ENCODE assay signal across 31 mouse cellular contexts in genomic region chr10:13209061-13209460, GRCm38 (mm10). TPM values are rescaled to one million over a fixed set of nuclear protein-coding genes. Genes with fewer than 3 reads are reported as not detected.
DNase-seq lines count a peak whose midpoint lies in the region; ATAC-seq lines count a peak whose summit lies in the region.
"Had no signal": no experiment of that assay in that cellular context is flagged by ENCODE, and none has a peak within 500 bp of the region (broad histone marks: within the 10 kb centered on the region; RNA-seq: fewer than 3 reads in every experiment).

No protein-coding gene starts in this region.

- peak overlapping the region; percentile 64; the same call in 1 of the 2 replicates for H3K27ac ChIP-seq in heart, embryonic 10.5 days
- H3K27ac ChIP-seq in heart, embryonic 11.5 days (ENCODE audit: low read depth, low read length) = no peak overlapping the region; the same call in 1 of the 2 replicates
- peak overlapping the region; percentile 52 for H3K27ac ChIP-seq in liver, embryonic 11.5 days (ENCODE audit: low read depth, low read length)
- H3K27ac ChIP-seq in liver, embryonic 12.5 days = no peak overlapping the region
- no peak overlapping the region for H3K27ac ChIP-seq in midbrain, embryonic 11.5 days (ENCODE audit: low read depth, low read length)
- no peak overlapping the region for H3K27ac ChIP-seq in midbrain, embryonic 13.5 days
- H3K27ac ChIP-seq in stomach, embryonic 15.5 days = peak overlapping the region; percentile 46; the same call in 1 of the 2 replicates
- H3K27ac ChIP-seq: embryonic facial prominence, embryonic 12.5 days; forebrain, embryonic 12.5 days; heart, embryonic 15.5 days; hindbrain, embryonic 12.5 days; hindbrain, postnatal 0 days; intestine, embryonic 15.5 days; left cerebral cortex, adult 2 months; macrophage; midbrain, embryonic 15.5 days had no signal

- H3K36me3 ChIP-seq in heart, embryonic 10.5 days = 0 out of 2 replicates have a peak, but pooled peaks cover 9% of the 10 kb centered on the region
- no peaks in the 10 kb centered on the region for H3K36me3 ChIP-seq in heart, embryonic 11.5 days (ENCODE audit: control insufficient read depth, insufficient read depth, low read length)
- H3K36me3 ChIP-seq in liver, embryonic 11.5 days (ENCODE audit: control insufficient read depth, insufficient read depth, low read length) = no peaks in the 10 kb centered on the region
- H3K36me3 ChIP-seq in liver, embryonic 12.5 days = no peaks in the 10 kb centered on the region
- H3K36me3 ChIP-seq in midbrain, embryonic 11.5 days (ENCODE audit: control insufficient read depth, insufficient read depth, low read length) = no peaks in the 10 kb centered on the region
- H3K36me3 ChIP-seq in midbrain, embryonic 13.5 days = no peaks in the 10 kb centered on the region
- no peaks in the 10 kb centered on the region for H3K36me3 ChIP-seq in stomach, embryonic 15.5 days
- H3K36me3 ChIP-seq: embryonic facial prominence, embryonic 12.5 days; forebrain, embryonic 12.5 days; heart, embryonic 15.5 days; hindbrain, embryonic 12.5 days; intestine, embryonic 15.5 days; midbrain, embryonic 15.5 days had no signal

- no peak overlapping the region for H3K4me3 ChIP-seq in heart, embryonic 10.5 days
- no peak overlapping the region for H3K4me3 ChIP-seq in heart, embryonic 11.5 days (ENCODE audit: low read depth, low read length)
- no peak overlapping the region for H3K4me3 ChIP-seq in liver, embryonic 11.5 days (ENCODE audit: low read depth, low read length)
- H3K4me3 ChIP-seq in liver, embryonic 12.5 days = no peak overlapping the region
- H3K4me3 ChIP-seq in midbrain, embryonic 11.5 days (ENCODE audit: low read depth, low read length) = no peak overlapping the region
- no peak overlapping the region for H3K4me3 ChIP-seq in midbrain, embryonic 13.5 days (replicated peaks)
- no peak overlapping the region for H3K4me3 ChIP-seq in stomach, embryonic 15.5 days (replicated peaks)
- H3K4me3 ChIP-seq: embryonic facial prominence, embryonic 12.5 days; forebrain, embryonic 12.5 days; heart, embryonic 15.5 days; hindbrain, embryonic 12.5 days; intestine, embryonic 15.5 days; left cerebral cortex, adult 2 months; midbrain, embryonic 15.5 days had no signal

- WGBS in heart, embryonic 10.5 days = 91% methylated on average over 4 of the region's 4 CpGs
- WGBS in heart, embryonic 11.5 days (ENCODE audit: insufficient replicate concordance) = 85% methylated on average over 4 of the region's 4 CpGs
- 84% methylated on average over 4 of the region's 4 CpGs for WGBS in liver, embryonic 11.5 days
- WGBS in liver, embryonic 12.5 days (ENCODE audit: insufficient replicate concordance) = 81% methylated on average over 4 of the region's 4 CpGs
- WGBS in midbrain, embryonic 11.5 days = 91% methylated on average over 4 of the region's 4 CpGs
- WGBS in midbrain, embryonic 13.5 days = 96% methylated on average over 4 of the region's 4 CpGs
- WGBS in stomach, embryonic 15.5 days = 71% methylated on average over 4 of the region's 4 CpGs

- no peak for DNase-seq in heart, embryonic 10.5 days (ENCODE audit: low spot score)
- DNase-seq in liver, embryonic 11.5 days (ENCODE audit: low spot score) = no peak
- DNase-seq in midbrain, embryonic 11.5 days (ENCODE audit: low spot score, missing footprints) = peak; percentile 73
- no peak for DNase-seq in frontal cortex, postnatal 14 days (ENCODE audit: low spot score in 2 of 2)
- DNase-seq: adrenal gland, postnatal 14 days; cerebellum, adult 11 months; cerebellum, adult 9-10 months; cerebellum, postnatal 36 days; gastrocnemius, postnatal 25 days; heart, adult 18-20 months; heart, postnatal 36 days; kidney, postnatal 25 days; lung, adult 18-20 months; right cerebral cortex, adult 18-20 months; spleen, adult 18-20 months had no signal

- no peak for ATAC-seq in heart, embryonic 11.5 days (replicated peaks; ENCODE audit: insufficient number of reproducible peaks, low FRiP score, low TSS enrichment)
- ATAC-seq in liver, embryonic 11.5 days (replicated peaks; ENCODE audit: low FRiP score) = no peak
- no peak for ATAC-seq in liver, embryonic 12.5 days
- ATAC-seq in midbrain, embryonic 11.5 days (ENCODE audit: low FRiP score) = no peak
- ATAC-seq in midbrain, embryonic 13.5 days = no peak
- no peak for ATAC-seq in stomach, embryonic 15.5 days (ENCODE audit: insufficient read depth, low FRiP score, low read depth)
- ATAC-seq: CD4-positive, CD25-positive, alpha-beta regulatory T cell, adult 4 months; hindbrain, postnatal 0 days; midbrain, embryonic 15.5 days had no signal

- H3K9me3 ChIP-seq in heart, embryonic 10.5 days = no peaks in the 10 kb centered on the region
- no peaks in the 10 kb centered on the region for H3K9me3 ChIP-seq in heart, embryonic 11.5 days (replicated peaks; ENCODE audit: control insufficient read depth, low read length)
- no peaks in the 10 kb centered on the region for H3K9me3 ChIP-seq in liver, embryonic 11.5 days (ENCODE audit: control insufficient read depth, low read length)
- no peaks in the 10 kb centered on the region for H3K9me3 ChIP-seq in liver, embryonic 12.5 days (replicated peaks)
- H3K9me3 ChIP-seq in midbrain, embryonic 11.5 days (ENCODE audit: control insufficient read depth, low read length) = no peaks in the 10 kb centered on the region
- H3K9me3 ChIP-seq in midbrain, embryonic 13.5 days = no peaks in the 10 kb centered on the region
- H3K9me3 ChIP-seq in stomach, embryonic 15.5 days = no peaks in the 10 kb centered on the region
- H3K9me3 ChIP-seq: embryonic facial prominence, embryonic 12.5 days; forebrain, embryonic 12.5 days; heart, embryonic 15.5 days; hindbrain, embryonic 12.5 days; intestine, embryonic 15.5 days; midbrain, embryonic 15.5 days had no signal

- no peak overlapping the region for H3K9ac ChIP-seq in heart, embryonic 11.5 days (ENCODE audit: low read depth, low read length)
- H3K9ac ChIP-seq in liver, embryonic 11.5 days (ENCODE audit: low read depth, low read length) = no peak overlapping the region
- no peak overlapping the region for H3K9ac ChIP-seq in liver, embryonic 12.5 days
- H3K9ac ChIP-seq in midbrain, embryonic 11.5 days (ENCODE audit: low read length) = no peak overlapping the region
- H3K9ac ChIP-seq in midbrain, embryonic 13.5 days (replicated peaks) = no peak overlapping the region
- H3K9ac ChIP-seq in stomach, embryonic 15.5 days = no peak overlapping the region
- H3K9ac ChIP-seq: embryonic facial prominence, embryonic 12.5 days; forebrain, embryonic 12.5 days; heart, embryonic 15.5 days; hindbrain, embryonic 12.5 days; intestine, embryonic 15.5 days; midbrain, embryonic 15.5 days had no signal

- peaks cover 41% of the 10 kb centered on the region for H3K4me1 ChIP-seq in heart, embryonic 10.5 days
- peaks cover 22% of the 10 kb centered on the region for H3K4me1 ChIP-seq in heart, embryonic 11.5 days (ENCODE audit: control insufficient read depth, insufficient read depth, low read length)
- H3K4me1 ChIP-seq in liver, embryonic 11.5 days (replicated peaks; ENCODE audit: control insufficient read depth, insufficient read depth, low read length) = peaks cover 9% of the 10 kb centered on the region; the same call in 1 of the 2 replicates
- H3K4me1 ChIP-seq in liver, embryonic 12.5 days = no peaks in the 10 kb centered on the region; the same call in 1 of the 2 replicates
- no peaks in the 10 kb centered on the region for H3K4me1 ChIP-seq in midbrain, embryonic 11.5 days (ENCODE audit: control insufficient read depth, insufficient read depth, low read length)
- H3K4me1 ChIP-seq in midbrain, embryonic 13.5 days (replicated peaks) = no peaks in the 10 kb centered on the region
- H3K4me1 ChIP-seq in stomach, embryonic 15.5 days = peaks cover 7% of the 10 kb centered on the region
- H3K4me1 ChIP-seq: embryonic facial prominence, embryonic 12.5 days; hindbrain, embryonic 12.5 days; midbrain, embryonic 15.5 days had no signal

- no peak overlapping the region for H3K4me2 ChIP-seq in heart, embryonic 11.5 days
- H3K4me2 ChIP-seq in liver, embryonic 11.5 days = no peak overlapping the region
- H3K4me2 ChIP-seq in liver, embryonic 12.5 days = no peak overlapping the region
- no peak overlapping the region for H3K4me2 ChIP-seq in midbrain, embryonic 11.5 days
- no peak overlapping the region for H3K4me2 ChIP-seq in midbrain, embryonic 13.5 days (replicated peaks)
- no peak overlapping the region for H3K4me2 ChIP-seq in stomach, embryonic 15.5 days
- H3K4me2 ChIP-seq: embryonic facial prominence, embryonic 12.5 days; forebrain, embryonic 12.5 days; heart, embryonic 15.5 days; hindbrain, embryonic 12.5 days; intestine, embryonic 15.5 days; midbrain, embryonic 15.5 days had no signal

- H3K27me3 ChIP-seq in heart, embryonic 10.5 days (ENCODE audit: insufficient read depth, poor library complexity, severe bottlenecking) = no peaks in the 10 kb centered on the region
- H3K27me3 ChIP-seq in heart, embryonic 11.5 days (ENCODE audit: control insufficient read depth, insufficient read depth, low read length) = no peaks in the 10 kb centered on the region
- H3K27me3 ChIP-seq in liver, embryonic 11.5 days (replicated peaks; ENCODE audit: control insufficient read depth, insufficient read depth, low read length) = no peaks in the 10 kb centered on the region
- no peaks in the 10 kb centered on the region for H3K27me3 ChIP-seq in liver, embryonic 12.5 days (replicated peaks)
- H3K27me3 ChIP-seq in midbrain, embryonic 11.5 days (ENCODE audit: control insufficient read depth, insufficient read depth, low read length) = no peaks in the 10 kb centered on the region
- H3K27me3 ChIP-seq in midbrain, embryonic 13.5 days = no peaks in the 10 kb centered on the region
- H3K27me3 ChIP-seq in stomach, embryonic 15.5 days (replicated peaks) = no peaks in the 10 kb centered on the region
- H3K27me3 ChIP-seq: embryonic facial prominence, embryonic 12.5 days; forebrain, embryonic 12.5 days; heart, embryonic 15.5 days; hindbrain, embryonic 12.5 days; intestine, embryonic 15.5 days; midbrain, embryonic 15.5 days had no signal

RNA-seq across cellular contexts. Expression of gene Ltv1, which starts 16.1 kb away (rescaled TPM):
- polyA plus RNA-seq in heart, embryonic 10.5 days (2016; fragmentation: Nextera tagmentation; extraction: Ambion mirVana) = 79.1 and 81.1 TPM in 2 replicates
- 60.0 and 65.2 TPM in 2 replicates for polyA plus RNA-seq in heart, embryonic 11.5 days (2014; fragmentation: Nextera tagmentation; extraction: Ambion mirVana)
- polyA plus RNA-seq in liver, embryonic 11.5 days (2014; fragmentation: Nextera tagmentation; extraction: Ambion mirVana) = 92.6 and 102 TPM in 2 replicates
- polyA plus RNA-seq in liver, embryonic 12.5 days (2016; fragmentation: Nextera tagmentation; extraction: Ambion mirVana) = 58.3 and 61.1 TPM in 2 replicates
- polyA plus RNA-seq in midbrain, embryonic 11.5 days (2014; fragmentation: Nextera tagmentation; extraction: Ambion mirVana) = 77.6 and 83.1 TPM in 2 replicates
- 38.0 and 46.7 TPM in 2 replicates for polyA plus RNA-seq in midbrain, embryonic 13.5 days (2015; fragmentation: Nextera tagmentation; extraction: Ambion mirVana)
- 74.1 and 75.3 TPM in 2 replicates for polyA plus RNA-seq in stomach, embryonic 15.5 days (2015; fragmentation: Nextera tagmentation; extraction: Ambion mirVana)

RNA-seq across cellular contexts. Expression of gene Zc2hc1b, which starts 31.2 kb away (rescaled TPM):
- not detected in 2 replicates for polyA plus RNA-seq in heart, embryonic 10.5 days (2016; fragmentation: Nextera tagmentation; extraction: Ambion mirVana)
- polyA plus RNA-seq in heart, embryonic 11.5 days (2014; fragmentation: Nextera tagmentation; extraction: Ambion mirVana) = not detected in 2 replicates
- polyA plus RNA-seq in liver, embryonic 11.5 days (2014; fragmentation: Nextera tagmentation; extraction: Ambion mirVana) = not detected in 2 replicates
- polyA plus RNA-seq in liver, embryonic 12.5 days (2016; fragmentation: Nextera tagmentation; extraction: Ambion mirVana) = not detected in 2 replicates
- not detected in 2 replicates for polyA plus RNA-seq in midbrain, embryonic 11.5 days (2014; fragmentation: Nextera tagmentation; extraction: Ambion mirVana)
- not detected in 2 replicates for polyA plus RNA-seq in midbrain, embryonic 13.5 days (2015; fragmentation: Nextera tagmentation; extraction: Ambion mirVana)
- not detected in 2 replicates for polyA plus RNA-seq in stomach, embryonic 15.5 days (2015; fragmentation: Nextera tagmentation; extraction: Ambion mirVana)
- polyA plus RNA-seq: CD4-positive, CD25-positive, alpha-beta regulatory T cell, adult 4 months; embryonic facial prominence, embryonic 12.5 days; forebrain, embryonic 12.5 days; heart, embryonic 15.5 days; hindbrain, embryonic 12.5 days; hindbrain, postnatal 0 days; intestine, embryonic 15.5 days; kidney, embryonic 14.5 days; liver, adult 2 months; macrophage; midbrain, embryonic 15.5 days had no signal

Comparison
In these comparisons a context has a peak if more than half of its experiments do, and no peak if none do; other contexts are left out.
1. H3K27ac ChIP-seq: peak in heart, embryonic 10.5 days (single experiment), liver, embryonic 11.5 days (single experiment) and stomach, embryonic 15.5 days (single experiment); none in heart, embryonic 11.5 days (single experiment), liver, embryonic 12.5 days (single experiment), midbrain, embryonic 11.5 days (single experiment) and midbrain, embryonic 13.5 days (single experiment).